Mouse (Mus musculus) C2C12 (cell line): ENCODE measurements around the gene Krtap9-3. TPM values are rescaled to one million over a fixed set of nuclear protein-coding genes. Genes with fewer than 3 reads are reported as not detected.

Experiments used
- H3K27me3 ChIP-seq: one replicate; pipeline ENCODE4 v1.6.1; 2011; ENCODE audit not compliant: control insufficient read depth, insufficient read depth, insufficient read length
- H3K36me3 ChIP-seq: one replicate; pipeline ENCODE4 v1.6.1; 2011; ENCODE audit not compliant: control insufficient read depth, insufficient read depth
- H3K4me3 ChIP-seq: one replicate; pipeline ENCODE4 v1.5.1; 2011; ENCODE audit warnings: mild to moderate bottlenecking, control low read depth; ENCODE audit not compliant: poor library complexity, insufficient read depth, severe bottlenecking
- H3K79me2 ChIP-seq: one replicate; pipeline ENCODE4 v1.6.1; 2011; ENCODE audit not compliant: control insufficient read depth, insufficient read depth
- H3K79me3 ChIP-seq: one replicate; pipeline ENCODE4 v1.6.1; 2011; ENCODE audit warnings: low read depth, control low read depth
- H3ac ChIP-seq: one replicate; pipeline ENCODE3; 2011; ENCODE audit warnings: low read depth; ENCODE audit not compliant: control insufficient read depth, insufficient read length
- CEBPB ChIP-seq: IDR thresholded peaks from one replicate; pipeline ENCODE4 v1.6.1; 2011; ENCODE audit warnings: low read depth, mild to moderate bottlenecking, control low read depth, moderate library complexity
- CTCF ChIP-seq: IDR thresholded peaks from one replicate; pipeline ENCODE4 v1.5.1; 2011; ENCODE audit not compliant: control insufficient read depth, insufficient read depth, insufficient read length
- FOSL1 ChIP-seq: IDR thresholded peaks from one replicate; pipeline ENCODE4 v1.8.0; 2011; ENCODE audit warnings: mild to moderate bottlenecking, low read length; ENCODE audit not compliant: poor library complexity, insufficient read depth, severe bottlenecking
- MAX ChIP-seq: IDR thresholded peaks from one replicate; pipeline ENCODE4 v1.6.1; 2011; ENCODE audit warnings: mild to moderate bottlenecking, control low read depth
- MYOD1 ChIP-seq: IDR thresholded peaks from one replicate; pipeline ENCODE4 v1.6.1; 2011; ENCODE audit warnings: low read depth; ENCODE audit not compliant: control insufficient read depth, insufficient read length
- MYOG ChIP-seq: IDR thresholded peaks from one replicate; pipeline ENCODE4 v1.6.1; 2011; ENCODE audit not compliant: control insufficient read depth, insufficient read length; ENCODE audit errors: extremely low read depth
- USF1 ChIP-seq: IDR thresholded peaks from one replicate; pipeline ENCODE4 v1.6.1; 2011; ENCODE audit warnings: low read depth, mild to moderate bottlenecking, control low read depth, moderate library complexity
- polyA plus RNA-seq: library from polyadenylated mRNA; unstranded; fragments of >200 nt; fragmentation: generic; extraction: Trizol; gene quantifications from one replicate; pipeline ENCODE4 v1.2.1, GENCODE M21; 2012; ENCODE audit warnings: missing spikeins

Gene Krtap9-3
- polyA plus RNA-seq, 1 experiment, result not detected

DNA sequence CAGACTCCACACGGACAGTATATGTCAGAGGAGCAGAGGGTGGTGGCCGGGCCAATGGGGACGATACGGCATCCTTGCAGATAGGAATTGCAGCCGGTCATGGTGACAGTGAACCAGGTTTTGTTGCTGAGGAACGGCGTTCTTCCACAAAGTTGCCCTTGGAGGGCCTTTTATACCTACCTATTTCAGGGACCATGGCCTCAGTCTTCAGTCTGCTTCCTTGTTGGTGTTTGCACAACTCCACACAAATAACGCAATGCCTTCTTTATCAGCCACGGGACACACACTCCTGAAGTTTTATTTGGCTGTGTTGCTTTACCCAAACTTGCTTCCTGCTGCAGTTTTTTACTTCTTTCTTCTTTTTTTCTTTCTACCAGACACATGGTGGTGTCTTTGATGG is 38.5 kb downstream of the Krtap9-3 start, which contains the start of gene Gm11939:
Gm11939 (minus strand) TSS at position 101 of the 400 bp plus-strand sequence.
- H3K79me3 ChIP-seq, result no peaks in the 10 kb centered on the region
- no peaks in the 10 kb centered on the region for H3K36me3 ChIP-seq
- H3K4me3 ChIP-seq, result no peak within 1 kb of the TSS
- no peaks in the 10 kb centered on the region for H3K79me2 ChIP-seq
- TF ChIP-seq USF1, result no peak
- no peak for TF ChIP-seq FOSL1
- no peak for TF ChIP-seq MAX
- TF ChIP-seq CTCF, result no peak
- no peak for TF ChIP-seq MYOG
- no peak for TF ChIP-seq MYOD1
- no peak for TF ChIP-seq CEBPB
- H3K27me3 ChIP-seq, result no peaks in the 10 kb centered on the region
- H3ac ChIP-seq, result no peak within 1 kb of the TSS

GRCm38 (mm10) chr11:99557976-99558745 is 39.7 kb downstream of the Krtap9-3 start:
- TF ChIP-seq CEBPB, result no peak
- Histone ChIP-seq H3K79me3 (no peaks in the 10 kb centered on the region), H3K4me3 (no peak overlapping the region), H3K27me3 (no peaks in the 10 kb centered on the region), H3K79me2 (no peaks in the 10 kb centered on the region), H3K36me3 (no peaks in the 10 kb centered on the region), H3ac (no peak overlapping the region)

DNA sequence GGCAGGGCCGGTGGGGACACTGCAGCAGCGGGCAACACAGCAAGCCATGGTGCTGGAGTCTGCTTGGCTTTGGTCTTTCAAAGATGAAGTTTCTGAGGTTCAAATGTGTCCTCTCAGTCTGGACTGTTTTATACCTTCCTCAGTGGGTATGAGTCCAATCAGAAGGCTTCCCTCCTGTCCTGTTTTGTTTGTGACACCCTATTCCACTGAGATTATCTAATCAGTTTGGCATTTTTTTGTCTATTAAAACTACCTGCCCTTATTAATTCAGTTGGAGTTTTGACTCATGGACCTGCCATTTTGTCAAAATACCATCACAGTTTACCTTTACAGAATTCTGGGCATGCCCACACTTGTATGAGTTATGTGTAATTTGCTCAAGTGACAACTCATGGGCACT is 41.2 kb downstream of the Krtap9-3 start, which contains the start of gene Krtap3-2:
Krtap3-2 (minus strand) TSS at position 101 of the 400 bp plus-strand sequence.
- TF ChIP-seq CTCF (no peak), MYOG (no peak), USF1 (no peak), CEBPB (no peak), MYOD1 (no peak), FOSL1 (no peak), MAX (no peak)
- H3K79me2 ChIP-seq, result no peaks in the 10 kb centered on the region
- H3K4me3 ChIP-seq, result no peak within 1 kb of the TSS
- no peak within 1 kb of the TSS for H3ac ChIP-seq
- H3K36me3 ChIP-seq, result no peaks in the 10 kb centered on the region
- no peaks in the 10 kb centered on the region for H3K79me3 ChIP-seq
- no peaks in the 10 kb centered on the region for H3K27me3 ChIP-seq

- H3K4me3 ChIP-seq, result no peak overlapping the region
- no peaks in the 10 kb centered on the region for H3K36me3 ChIP-seq
- no peaks in the 10 kb centered on the region for H3K79me3 ChIP-seq
- no peaks in the 10 kb centered on the region for H3K27me3 ChIP-seq
- H3K79me2 ChIP-seq, result no peaks in the 10 kb centered on the region
- no peak for TF ChIP-seq MYOD1
- no peak for TF ChIP-seq CEBPB
- H3ac ChIP-seq, result no peak overlapping the region
Measured at GRCm38 (mm10) chr11:99556195-99556594, 41.7 kb downstream of the Krtap9-3 start.

DNA sequence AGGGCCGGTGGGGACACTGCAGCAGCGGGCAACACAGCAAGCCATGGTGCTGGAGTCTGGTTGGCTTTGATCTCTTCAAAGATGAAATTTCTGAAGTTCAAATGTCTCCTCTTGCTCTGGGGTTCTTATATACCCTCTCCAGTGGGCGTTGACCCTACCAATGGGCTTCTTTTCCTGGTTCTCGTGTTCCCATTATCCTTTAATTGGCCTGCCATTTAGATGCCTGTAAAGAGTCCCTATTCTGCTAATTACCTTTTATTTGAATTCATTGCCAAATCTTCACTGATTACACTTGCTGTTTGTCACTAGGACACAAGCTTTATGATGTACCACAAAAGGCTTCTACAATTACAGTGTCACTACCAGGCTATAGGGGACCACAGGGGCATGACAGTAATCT is 47.1 kb downstream of the Krtap9-3 start, which contains the start of gene Krtap3-3:
Krtap3-3 (minus strand) TSS at position 101 of the 400 bp plus-strand sequence.
- Histone ChIP-seq H3K79me3 (no peaks in the 10 kb centered on the region), H3K36me3 (no peaks in the 10 kb centered on the region), H3K79me2 (no peaks in the 10 kb centered on the region), H3K27me3 (no peaks in the 10 kb centered on the region), H3K4me3 (no peak within 1 kb of the TSS), H3ac (no peak within 1 kb of the TSS)
- TF ChIP-seq MAX (no peak), MYOD1 (no peak), USF1 (no peak), FOSL1 (no peak), CEBPB (no peak)

- H3K4me3 ChIP-seq, result no peak overlapping the region
- H3K27me3 ChIP-seq, result no peaks in the 10 kb centered on the region
- H3K79me3 ChIP-seq, result no peaks in the 10 kb centered on the region
- no peak for TF ChIP-seq CEBPB
- no peaks in the 10 kb centered on the region for H3K36me3 ChIP-seq
- H3ac ChIP-seq, result no peak overlapping the region
- H3K79me2 ChIP-seq, result no peaks in the 10 kb centered on the region
Measured at GRCm38 (mm10) chr11:99547892-99548291, 50.0 kb downstream of the Krtap9-3 start.

Other genes starting within 250 kb of the Krtap9-3 start
- gene Krt27, start 247.0 kb downstream of the Krtap9-3 start, polyA plus RNA-seq, result not detected
- gene Krt28, start 223.2 kb downstream of the Krtap9-3 start, polyA plus RNA-seq, result 0.02 TPM
- gene Krt10, start 208.7 kb downstream of the Krtap9-3 start, polyA plus RNA-seq, result 3.7 TPM
- not detected for gene Krt12, start 175.8 kb downstream of the Krtap9-3 start, polyA plus RNA-seq
- gene Krt20, start 160.0 kb downstream of the Krtap9-3 start, polyA plus RNA-seq, result not detected
- not detected for gene Krt23, start 105.0 kb downstream of the Krtap9-3 start, polyA plus RNA-seq
- gene Krt39, start 76.8 kb downstream of the Krtap9-3 start, polyA plus RNA-seq, result not detected
- not detected for gene Krt40, start 54.9 kb downstream of the Krtap9-3 start, polyA plus RNA-seq
- not detected for gene Krtap3-3, start 47.2 kb downstream of the Krtap9-3 start, polyA plus RNA-seq
- not detected for gene Krtap3-2, start 41.3 kb downstream of the Krtap9-3 start, polyA plus RNA-seq
- not detected for gene Gm11939, start 38.6 kb downstream of the Krtap9-3 start, polyA plus RNA-seq
- gene Krtap3-1, start 31.5 kb downstream of the Krtap9-3 start, polyA plus RNA-seq, result not detected
- gene Krtap1-5, start 17.1 kb downstream of the Krtap9-3 start, polyA plus RNA-seq, result 0.04 TPM
- gene Krtap1-4, start 14.5 kb downstream of the Krtap9-3 start, polyA plus RNA-seq, result not detected
- not detected for gene Krtap1-3, start 6.8 kb downstream of the Krtap9-3 start, polyA plus RNA-seq
- not detected for gene Gm11938, start 5.2 kb upstream of the Krtap9-3 start, polyA plus RNA-seq
- gene Gm11937, start 12.1 kb upstream of the Krtap9-3 start, polyA plus RNA-seq, result not detected
- not detected for gene Krtap2-4, start 16.7 kb upstream of the Krtap9-3 start, polyA plus RNA-seq
- not detected for gene Gm11562, start 22.3 kb upstream of the Krtap9-3 start, polyA plus RNA-seq
- gene Krtap4-1, start 30.1 kb upstream of the Krtap9-3 start, polyA plus RNA-seq, result not detected
- gene Krtap4-2, start 37.0 kb upstream of the Krtap9-3 start, polyA plus RNA-seq, result not detected
- not detected for gene Krtap4-7, start 46.0 kb upstream of the Krtap9-3 start, polyA plus RNA-seq
- gene Gm11555, start 52.1 kb upstream of the Krtap9-3 start, polyA plus RNA-seq, result not detected
- not detected for gene Gm11563, start 60.9 kb upstream of the Krtap9-3 start, polyA plus RNA-seq
- not detected for gene Krtap4-6, start 67.9 kb upstream of the Krtap9-3 start, polyA plus RNA-seq
- not detected for gene Gm14190, start 92.6 kb upstream of the Krtap9-3 start, polyA plus RNA-seq
- gene Gm14180, start 136.2 kb upstream of the Krtap9-3 start, polyA plus RNA-seq, result not detected
- not detected for gene Gm11595, start 174.8 kb upstream of the Krtap9-3 start, polyA plus RNA-seq
- gene Krtap4-8, start 182.6 kb upstream of the Krtap9-3 start, polyA plus RNA-seq, result not detected
- not detected for gene Krtap4-9, start 187.1 kb upstream of the Krtap9-3 start, polyA plus RNA-seq
- gene Gm11596, start 195.4 kb upstream of the Krtap9-3 start, polyA plus RNA-seq, result not detected
- gene Gm11569, start 200.8 kb upstream of the Krtap9-3 start, polyA plus RNA-seq, result not detected
- not detected for gene Gm11554, start 206.3 kb upstream of the Krtap9-3 start, polyA plus RNA-seq
- not detected for gene Krtap4-13, start 211.8 kb upstream of the Krtap9-3 start, polyA plus RNA-seq
- not detected for gene Gm11564, start 217.6 kb upstream of the Krtap9-3 start, polyA plus RNA-seq
- gene 2300003K06Rik, start 240.0 kb upstream of the Krtap9-3 start, polyA plus RNA-seq, result not detected